Mouse (Mus musculus) ES-Bruce4 (cell line): ENCODE measurements around the gene Snx9. TPM values are rescaled to one million over a fixed set of nuclear protein-coding genes. Genes with fewer than 3 reads are reported as not detected.

Experiments used
- H3K27ac ChIP-seq: 2 replicates; pipeline ENCODE4 v1.5.1; 2012; ENCODE audit warnings: low read length, inconsistent platforms; ENCODE audit not compliant: insufficient read depth
- H3K27me3 ChIP-seq: 2 replicates; pipeline ENCODE4 v1.6.1; 2012; ENCODE audit warnings: mild to moderate bottlenecking, low read length, inconsistent platforms; ENCODE audit not compliant: control insufficient read depth, poor library complexity, insufficient read depth, severe bottlenecking
- H3K36me3 ChIP-seq: 2 replicates; pipeline ENCODE4 v1.6.1; 2012; ENCODE audit warnings: inconsistent platforms, mild to moderate bottlenecking, low read length, moderate library complexity; ENCODE audit not compliant: control insufficient read depth, poor library complexity, insufficient read depth, severe bottlenecking
- H3K4me1 ChIP-seq: one replicate; pipeline ENCODE4 v1.8.1; 2011; ENCODE audit warnings: low read length; ENCODE audit not compliant: control insufficient read depth, insufficient read depth
- H3K4me3 ChIP-seq: 2 replicates; pipeline ENCODE4 v1.5.1; 2011; ENCODE audit warnings: low read depth, mild to moderate bottlenecking, low read length
- H3K9ac ChIP-seq: 2 replicates; pipeline ENCODE4 v1.6.1; 2012; ENCODE audit warnings: low read depth, mild to moderate bottlenecking, inconsistent platforms; ENCODE audit not compliant: poor library complexity, severe bottlenecking
- H3K9me3 ChIP-seq: replicated peaks from 2 replicates; pipeline ENCODE4 v1.6.1; 2012; ENCODE audit warnings: mild to moderate bottlenecking, low read length, inconsistent platforms; ENCODE audit not compliant: control insufficient read depth, poor library complexity, insufficient read depth, severe bottlenecking
- CTCF ChIP-seq: IDR thresholded peaks from one replicate; pipeline ENCODE4 v1.8.1; 2011; ENCODE audit warnings: low read depth, low read length
- EP300 ChIP-seq: IDR thresholded peaks from 2 replicates; pipeline ENCODE4 v1.6.1; 2011; ENCODE audit warnings: low read depth, low read length; ENCODE audit not compliant: insufficient read depth
- POLR2A ChIP-seq: IDR thresholded peaks from one replicate; pipeline ENCODE4 v1.8.1; 2011; ENCODE audit warnings: low read length; ENCODE audit not compliant: insufficient read depth
- polyA plus RNA-seq: library from polyadenylated mRNA; stranded (reverse); fragments of >200 nt; gene quantifications from 2 replicates; pipeline ENCODE4 v1.2.4, GENCODE M21; 2011; ENCODE audit warnings: low read depth; ENCODE audit not compliant: missing spikeins, insufficient read depth, insufficient read length

The Snx9 gene
- polyA plus RNA-seq, 1 experiment: 46.8 TPM

DNA sequence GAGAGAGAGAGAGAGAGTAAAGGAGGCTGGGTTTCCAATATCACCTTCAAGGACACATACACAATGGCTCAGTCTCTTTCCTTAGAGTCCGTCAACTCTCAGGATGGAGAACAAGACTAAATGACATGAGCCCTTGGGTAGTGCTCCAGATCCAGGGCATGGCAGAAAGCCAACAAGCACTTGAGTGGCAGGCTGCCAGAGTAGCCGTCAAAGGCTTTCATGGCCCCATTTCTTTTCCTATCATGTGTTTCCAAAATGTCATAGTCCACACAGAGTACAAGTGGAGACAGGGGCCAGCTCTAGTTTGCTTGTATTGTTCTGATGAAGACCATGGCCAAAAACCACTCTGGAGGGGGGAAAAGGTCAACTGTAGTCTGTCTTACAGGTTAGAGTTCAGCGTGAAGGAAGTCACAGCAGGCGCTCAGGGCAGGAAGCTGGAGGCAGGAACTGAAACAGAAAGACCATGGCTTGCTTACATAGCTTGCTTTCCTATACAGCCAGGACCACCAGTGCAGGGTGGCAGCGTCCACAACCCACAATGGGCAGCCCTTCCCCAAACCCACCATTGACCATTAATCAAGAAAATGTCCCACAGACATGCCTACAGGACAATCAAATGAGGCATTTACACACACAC, 43.9 kb upstream of the Snx9 start:
- Histone ChIP-seq H3K9ac (no peak overlapping the region), H3K9me3 (no peaks in the 10 kb centered on the region), H3K27me3 (no peaks in the 10 kb centered on the region), H3K36me3 (no peaks in the 10 kb centered on the region), H3K4me3 (no peak overlapping the region), H3K4me1 (no peaks in the 10 kb centered on the region), H3K27ac (no peak overlapping the region)
- TF ChIP-seq EP300 (no peak), POLR2A (no peak), CTCF (no peak)

DNA sequence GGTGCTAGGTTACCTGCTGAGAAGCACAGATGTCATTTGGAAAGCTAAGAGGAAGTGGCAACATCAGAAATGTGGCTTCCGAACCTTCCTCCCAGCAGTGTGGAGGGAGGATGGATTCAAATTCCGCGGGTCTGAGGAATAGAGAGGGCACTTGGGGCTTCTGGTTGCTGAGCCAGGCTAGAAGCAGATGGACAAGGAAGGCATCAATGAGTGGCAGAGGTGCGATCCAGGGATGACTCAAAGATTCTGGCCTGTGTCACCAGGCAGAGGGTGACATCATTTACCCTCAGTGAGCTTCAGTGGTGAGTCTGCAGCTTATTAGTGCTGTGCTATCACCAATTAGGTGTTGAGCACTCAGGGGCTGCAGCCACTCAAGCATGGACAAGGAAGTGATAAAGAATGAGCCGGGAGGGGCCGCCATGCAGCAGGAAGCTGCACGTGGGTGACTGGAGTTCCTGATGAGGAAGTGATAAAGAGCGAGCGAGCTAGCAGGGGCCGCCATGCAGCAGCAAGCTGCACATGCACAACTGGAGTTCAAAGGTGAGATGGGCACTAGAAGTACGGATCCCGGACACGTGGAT, 42.8 kb upstream of the Snx9 start:
- H3K4me3 ChIP-seq: no peak overlapping the region

DNA sequence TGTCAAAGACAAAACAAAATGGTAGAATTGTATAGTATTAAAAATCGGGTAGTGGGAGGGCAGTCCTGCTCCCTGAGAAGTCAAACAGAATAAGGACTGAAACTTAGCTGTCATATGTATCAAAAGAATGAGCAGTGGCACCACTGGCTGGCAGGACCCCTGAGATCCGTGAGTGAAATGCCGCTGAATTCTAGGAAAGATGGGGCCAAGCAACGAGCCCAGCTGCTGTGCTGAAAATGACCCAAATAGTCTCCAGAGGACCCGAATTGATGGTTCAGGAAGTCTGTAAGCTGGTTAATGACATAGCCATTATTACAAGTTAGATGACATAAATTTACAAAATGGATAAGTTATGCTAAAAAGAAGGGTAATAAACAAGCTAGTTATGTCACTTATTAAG, 42.2 kb upstream of the Snx9 start:
- TF ChIP-seq POLR2A (no peak), EP300 (no peak), CTCF (no peak)
- Histone ChIP-seq H3K36me3 (no peaks in the 10 kb centered on the region), H3K4me3 (no peak overlapping the region), H3K27ac (no peak overlapping the region), H3K9me3 (no peaks in the 10 kb centered on the region), H3K9ac (no peak overlapping the region), H3K4me1 (no peaks in the 10 kb centered on the region), H3K27me3 (no peaks in the 10 kb centered on the region)

More for the DNA sequence above, 42.8 kb upstream of the Snx9 start:
- Histone ChIP-seq H3K9ac (no peak overlapping the region), H3K9me3 (no peaks in the 10 kb centered on the region), H3K27me3 (no peaks in the 10 kb centered on the region), H3K4me1 (no peaks in the 10 kb centered on the region), H3K27ac (no peak overlapping the region), H3K36me3 (no peaks in the 10 kb centered on the region)
- TF ChIP-seq CTCF (no peak), EP300 (no peak), POLR2A (no peak)

DNA sequence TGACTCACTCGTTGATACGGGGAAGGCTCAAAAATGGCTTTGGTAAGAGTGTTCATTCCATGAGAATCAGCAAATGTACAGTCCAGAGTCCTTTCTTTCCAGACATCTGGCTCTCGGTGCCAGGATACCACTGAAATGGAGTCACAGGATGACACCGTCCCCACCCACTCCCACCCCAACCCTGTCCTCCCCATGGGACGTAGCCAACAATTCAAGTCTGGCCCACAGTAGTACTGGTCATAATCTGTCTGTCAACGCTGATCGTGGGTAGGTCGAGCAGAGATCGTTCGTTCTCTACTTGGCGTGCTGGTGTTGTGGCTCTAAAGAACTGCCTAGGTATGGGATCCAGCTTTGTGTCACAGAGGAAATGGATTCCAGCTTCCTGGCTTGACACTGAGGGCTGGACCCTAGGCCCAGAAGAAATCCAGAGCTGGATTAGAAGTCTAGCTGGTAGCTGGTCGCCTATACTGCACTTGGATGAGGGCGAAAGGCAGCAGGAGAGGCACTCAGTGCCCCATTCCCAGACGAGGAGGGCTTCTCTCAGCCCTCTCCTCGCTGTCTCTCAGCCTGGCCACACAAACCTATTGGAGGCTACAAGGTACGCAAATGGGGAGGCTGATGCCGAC, 41.6 kb upstream of the Snx9 start:
- Histone ChIP-seq H3K9ac (no peak overlapping the region), H3K9me3 (no peaks in the 10 kb centered on the region), H3K27me3 (no peaks in the 10 kb centered on the region), H3K27ac (no peak overlapping the region), H3K4me1 (no peaks in the 10 kb centered on the region), H3K36me3 (no peaks in the 10 kb centered on the region), H3K4me3 (no peak overlapping the region)
- TF ChIP-seq POLR2A (no peak), CTCF (no peak), EP300 (no peak)

DNA sequence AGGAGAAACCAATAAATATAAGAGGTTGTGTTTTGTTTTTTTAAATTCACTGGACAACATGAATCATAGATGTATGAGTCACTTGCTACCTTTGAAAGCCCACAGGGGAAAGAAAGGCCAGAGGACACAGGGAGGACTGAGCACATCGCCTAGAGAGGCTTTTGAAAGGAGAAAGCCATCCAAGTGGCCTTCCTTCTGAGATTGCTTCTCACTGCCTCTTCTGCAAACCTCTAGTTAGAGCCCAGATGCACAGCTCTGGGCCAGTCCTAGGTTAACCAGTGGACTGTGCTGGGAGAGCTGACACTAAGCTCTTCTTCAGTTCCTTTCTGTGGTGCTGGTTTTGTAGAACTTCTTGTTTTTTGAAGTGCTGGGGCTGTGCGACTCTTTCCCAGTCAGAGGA, 40.9 kb upstream of the Snx9 start:
- Histone ChIP-seq H3K4me1 (no peaks in the 10 kb centered on the region), H3K27ac (no peak overlapping the region), H3K9me3 (no peaks in the 10 kb centered on the region), H3K4me3 (no peak overlapping the region), H3K27me3 (no peaks in the 10 kb centered on the region), H3K36me3 (no peaks in the 10 kb centered on the region), H3K9ac (no peak overlapping the region)
- no peak for TF ChIP-seq CTCF
- no peak for TF ChIP-seq POLR2A
- no peak for TF ChIP-seq EP300

DNA sequence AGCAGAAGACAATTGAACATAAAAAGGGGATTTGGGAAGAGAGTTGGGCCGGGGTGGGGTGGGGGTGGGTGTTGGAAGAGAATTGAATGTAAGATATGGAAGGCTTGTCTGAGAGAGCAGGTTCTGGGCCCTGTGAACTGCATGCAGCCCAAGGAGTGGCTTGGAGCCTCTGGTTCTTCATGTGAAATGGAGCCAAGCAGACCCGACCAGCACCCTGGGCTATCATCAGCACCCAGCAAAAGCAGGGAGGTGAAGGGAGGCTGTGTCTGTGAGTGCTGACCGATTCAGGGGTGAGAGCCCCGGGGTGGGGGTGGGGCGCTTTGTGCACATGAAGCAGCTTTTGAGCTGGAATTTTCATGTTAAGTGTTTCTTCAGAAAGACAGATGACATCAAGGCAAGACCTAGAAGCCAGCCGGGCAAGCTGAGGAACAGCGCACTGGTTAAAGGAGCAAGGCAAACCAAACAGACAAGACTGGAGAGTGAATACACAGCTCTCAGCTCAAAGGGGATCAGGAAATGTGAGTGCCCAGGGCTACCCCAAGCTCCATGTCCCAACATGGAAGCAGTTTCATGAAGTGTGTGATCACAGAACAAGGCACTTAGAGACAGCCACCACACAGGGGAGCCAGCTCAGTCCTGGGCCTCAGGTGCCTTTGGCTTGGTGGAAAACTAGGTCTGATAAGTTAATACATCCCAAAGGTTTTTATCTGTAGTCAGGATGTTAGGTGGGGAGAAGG, 40.1 kb upstream of the Snx9 start:
- TF ChIP-seq POLR2A (no peak), EP300 (no peak), CTCF (no peak)
- Histone ChIP-seq H3K36me3 (no peaks in the 10 kb centered on the region), H3K4me3 (no peak overlapping the region), H3K27me3 (no peaks in the 10 kb centered on the region), H3K4me1 (no peaks in the 10 kb centered on the region), H3K9me3 (no peaks in the 10 kb centered on the region), H3K27ac (no peak overlapping the region), H3K9ac (no peak overlapping the region)
